Mouse (Mus musculus) ES-E14 (cell line): ENCODE measurements around the gene Lca5. TPM values are rescaled to one million over a fixed set of nuclear protein-coding genes. Genes with fewer than 3 reads are reported as not detected.

Experiments
- DNase-seq: peaks from one replicate; pipeline ENCODE4 v3.0.0-alpha.2; 2013; ENCODE audit warnings: low read depth, low spot score
- H3K27ac ChIP-seq: 2 replicates; pipeline ENCODE4 v1.5.1; 2012; ENCODE audit warnings: low read depth, mild to moderate bottlenecking, low read length, moderate library complexity, mixed read lengths; ENCODE audit not compliant: poor library complexity, insufficient read depth, severe bottlenecking
- H3K36me3 ChIP-seq: 2 replicates; pipeline ENCODE4 v1.6.1; 2012; ENCODE audit warnings: mild to moderate bottlenecking, low read length, moderate library complexity, mixed read lengths; ENCODE audit not compliant: control insufficient read depth, poor library complexity, insufficient read depth, severe bottlenecking
- H3K4me1 ChIP-seq, 2 experiments: fragments of 150-350 bp in 1 of 2; sonication (generic) in 1 of 2; 2 replicates each; pipeline ENCODE4 v1.6.1; 2012; ENCODE audit warnings: low read length in 2 of 2, mild to moderate bottlenecking in 1 of 2, mixed read lengths in 1 of 2; ENCODE audit not compliant: control insufficient read depth in 2 of 2, insufficient read depth in 2 of 2, poor library complexity in 1 of 2
- H3K4me3 ChIP-seq, 2 experiments: fragments of 150-350 bp in 1 of 2; sonication (generic) in 1 of 2; 2 replicates each; pipeline ENCODE4 v1.5.1; 2012; ENCODE audit warnings: low read length in 2 of 2, low read depth in 1 of 2, mild to moderate bottlenecking in 1 of 2, mixed read lengths in 1 of 2; ENCODE audit not compliant: insufficient read depth in 1 of 2, poor library complexity in 1 of 2, severe bottlenecking in 1 of 2
- H3K9ac ChIP-seq: 2 replicates; pipeline ENCODE4 v1.6.1; 2012; ENCODE audit warnings: low read depth, mild to moderate bottlenecking, low read length, mixed read lengths; ENCODE audit not compliant: poor library complexity, insufficient read depth, severe bottlenecking
- H3K9me3 ChIP-seq: fragments of 150-350 bp; sonication (generic); 2 replicates; pipeline ENCODE4 v1.6.1; 2012; ENCODE audit warnings: low read depth, mild to moderate bottlenecking, low read length; ENCODE audit not compliant: control insufficient read depth, insufficient read depth
- CHD2 ChIP-seq: IDR thresholded peaks from 2 replicates; pipeline ENCODE4 v1.6.1; 2014; ENCODE audit warnings: mild to moderate bottlenecking, low read depth, low read length, inconsistent platforms
- HCFC1 ChIP-seq: IDR thresholded peaks from 2 replicates; pipeline ENCODE4 v1.6.1; 2012; ENCODE audit warnings: low read length, inconsistent platforms, borderline replicate concordance; ENCODE audit not compliant: insufficient read depth
- MAFK ChIP-seq: IDR thresholded peaks from 2 replicates; pipeline ENCODE4 v1.6.1; 2014; ENCODE audit warnings: mild to moderate bottlenecking, low read depth, low read length, inconsistent platforms; ENCODE audit not compliant: insufficient read depth
- ZC3H11A ChIP-seq: IDR thresholded peaks from 2 replicates; pipeline ENCODE4 v1.6.1; 2012; ENCODE audit warnings: low read depth, mild to moderate bottlenecking, inconsistent platforms, low read length, borderline replicate concordance
- ZNF384 ChIP-seq: IDR thresholded peaks from 2 replicates; pipeline ENCODE4 v1.6.1; 2012; ENCODE audit warnings: low read depth, low read length, inconsistent platforms
- in situ Hi-C, 2 experiments: fragments of 600-800 bp; cut with MboI; formaldehyde crosslinking; loops; one replicate each; pipeline ENCODE4 v1.15.1; 2025; ENCODE audit warnings: low sequenced_read_pairs in 2 of 2, inconsistent platforms in 1 of 2; ENCODE audit not compliant: unreplicated experiment in 2 of 2
- total RNA-seq: library from RNA; depleted of rRNA; stranded (reverse); fragments of 300-350 nt; gene quantifications from 2 replicates; pipeline ENCODE4 v1.2.3, GENCODE M21; 2012; rRNA removed

Lca5 gene
- 6.6 and 9.8 TPM in 2 replicates for total RNA-seq

GRCm38 (mm10) chr9:83440392-83441357 lies at the start of gene Lca5:
Gene Lca5 (minus strand): TSS chr9:83441127.
- H3K9me3 ChIP-seq: no peaks in the 10 kb centered on the region
- no peaks in the 10 kb centered on the region for H3K36me3 ChIP-seq
- TF ChIP-seq ZNF384: no peak
- TF ChIP-seq MAFK: no peak
- no peak for TF ChIP-seq HCFC1
- TF ChIP-seq ZC3H11A: no peak
- peak; percentile 82; the same call in 1 of the 2 replicates for TF ChIP-seq CHD2
- peak within 1 kb of the TSS; percentile 71 to 77 for H3K4me3 ChIP-seq
- H3K9ac ChIP-seq: peak within 1 kb of the TSS; percentile 71
- no peak within 1 kb of the TSS for H3K27ac ChIP-seq
- H3K4me1 ChIP-seq: 0 out of 4 replicates have a peak, but pooled peaks cover 0 to 1% of the 10 kb centered on the region in 2 experiments
- in situ Hi-C loops: no loop called here
- peak; percentile 87 for DNase-seq

DNA sequence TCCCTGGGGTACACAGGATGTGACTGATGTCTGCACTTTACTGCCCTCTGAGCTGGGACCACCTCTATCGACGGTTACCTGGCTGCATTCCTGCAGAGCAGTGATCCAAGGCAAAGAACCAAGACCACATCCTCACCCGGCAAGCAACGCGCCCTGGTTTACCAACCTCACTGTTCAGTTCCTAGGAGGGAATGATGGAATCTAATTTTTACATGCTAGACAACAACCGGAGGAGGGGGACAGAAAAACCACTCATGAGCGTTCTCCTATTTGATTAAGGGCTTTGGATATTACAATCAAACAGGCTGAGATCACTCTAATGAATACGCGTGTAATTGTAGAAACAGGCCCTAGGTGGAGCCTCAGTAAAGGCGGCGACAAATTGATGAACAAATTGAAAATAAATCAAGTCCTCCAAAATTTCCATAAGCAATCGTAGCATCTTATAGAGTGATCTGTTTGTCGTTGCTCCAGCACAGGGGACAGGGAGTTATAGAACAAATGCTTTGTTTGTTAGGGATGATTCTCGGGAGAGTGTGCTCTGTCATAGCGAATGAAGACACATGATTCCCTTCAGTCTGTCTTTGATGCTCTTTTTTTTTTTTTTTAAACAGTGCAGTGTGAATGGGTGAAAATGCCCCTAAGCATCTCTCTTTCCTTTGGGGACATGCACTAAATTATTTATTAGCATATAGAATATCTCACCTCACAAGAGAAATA lies 47.7 kb upstream of the Lca5 start:
- peaks cover 0 to 2% of the 10 kb centered on the region in 2 experiments; a peak in 1 of 4 replicates for H3K4me1 ChIP-seq
- no peak overlapping the region for H3K9ac ChIP-seq
- H3K27ac ChIP-seq: no peak overlapping the region
- no peaks in the 10 kb centered on the region for H3K9me3 ChIP-seq
- H3K4me3 ChIP-seq: no peak overlapping the region
- in situ Hi-C loops: no loop called here
- TF ChIP-seq MAFK: no peak
- TF ChIP-seq ZNF384: 0 out of 2 replicates have a peak, but pooled peaks have one; percentile 31
- no peak for TF ChIP-seq HCFC1
- TF ChIP-seq ZC3H11A: no peak
- no peak for TF ChIP-seq CHD2
- H3K36me3 ChIP-seq: no peaks in the 10 kb centered on the region
- DNase-seq: no peak

GRCm38 (mm10) chr9:83487771-83488470 lies 47.0 kb upstream of the Lca5 start:
- in situ Hi-C loops: no loop called here
- no peak for TF ChIP-seq MAFK
- TF ChIP-seq HCFC1: no peak
- no peak for TF ChIP-seq CHD2
- no peak for TF ChIP-seq ZNF384
- no peak for TF ChIP-seq ZC3H11A
- no peak for DNase-seq

DNA sequence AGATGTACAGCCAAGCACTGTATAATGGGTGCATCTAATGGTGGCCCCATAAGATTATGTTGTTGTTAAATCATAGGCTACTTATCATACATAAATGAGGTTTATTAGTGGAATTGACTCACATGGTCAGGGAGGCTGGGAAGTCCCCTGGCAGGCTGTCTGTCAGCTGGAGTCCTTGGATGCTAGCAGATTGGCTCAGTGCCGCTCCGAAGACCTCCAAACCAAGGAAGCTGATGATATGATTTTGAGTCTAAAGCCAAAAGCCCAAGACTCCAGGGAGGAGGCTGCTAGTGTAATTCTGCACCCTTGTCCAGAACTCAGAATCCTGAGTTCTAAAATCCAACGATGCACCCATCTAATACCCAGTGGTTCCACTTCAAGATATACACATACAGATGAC lies 45.0 kb upstream of the Lca5 start:
- no peaks in the 10 kb centered on the region for H3K9me3 ChIP-seq
- TF ChIP-seq MAFK (no peak), HCFC1 (no peak), ZNF384 (no peak), CHD2 (no peak), ZC3H11A (no peak)
- in situ Hi-C loops: no loop called here
- no peaks in the 10 kb centered on the region for H3K36me3 ChIP-seq
- H3K4me3 ChIP-seq: no peak overlapping the region
- H3K4me1 ChIP-seq: peaks cover 0 to 2% of the 10 kb centered on the region in 2 experiments; a peak in 1 of 4 replicates
- H3K27ac ChIP-seq: no peak overlapping the region
- H3K9ac ChIP-seq: no peak overlapping the region
- no peak for DNase-seq

More at GRCm38 (mm10) chr9:83487771-83488470, 47.0 kb upstream of the Lca5 start:
- H3K36me3 ChIP-seq: no peaks in the 10 kb centered on the region
- H3K4me3 ChIP-seq: no peak overlapping the region
- H3K9me3 ChIP-seq: no peaks in the 10 kb centered on the region
- H3K27ac ChIP-seq: no peak overlapping the region
- no peak overlapping the region for H3K9ac ChIP-seq
- peaks cover 0 to 2% of the 10 kb centered on the region in 2 experiments; a peak in 1 of 4 replicates for H3K4me1 ChIP-seq
